Mouse (Mus musculus): ENCODE measurements around the gene Ascl3. TPM values are rescaled to one million over a fixed set of nuclear protein-coding genes. Genes with fewer than 3 reads are reported as not detected.

Gene Ascl3
- total and polyA plus RNA-seq, 3 experiments, result not detected

DNA sequence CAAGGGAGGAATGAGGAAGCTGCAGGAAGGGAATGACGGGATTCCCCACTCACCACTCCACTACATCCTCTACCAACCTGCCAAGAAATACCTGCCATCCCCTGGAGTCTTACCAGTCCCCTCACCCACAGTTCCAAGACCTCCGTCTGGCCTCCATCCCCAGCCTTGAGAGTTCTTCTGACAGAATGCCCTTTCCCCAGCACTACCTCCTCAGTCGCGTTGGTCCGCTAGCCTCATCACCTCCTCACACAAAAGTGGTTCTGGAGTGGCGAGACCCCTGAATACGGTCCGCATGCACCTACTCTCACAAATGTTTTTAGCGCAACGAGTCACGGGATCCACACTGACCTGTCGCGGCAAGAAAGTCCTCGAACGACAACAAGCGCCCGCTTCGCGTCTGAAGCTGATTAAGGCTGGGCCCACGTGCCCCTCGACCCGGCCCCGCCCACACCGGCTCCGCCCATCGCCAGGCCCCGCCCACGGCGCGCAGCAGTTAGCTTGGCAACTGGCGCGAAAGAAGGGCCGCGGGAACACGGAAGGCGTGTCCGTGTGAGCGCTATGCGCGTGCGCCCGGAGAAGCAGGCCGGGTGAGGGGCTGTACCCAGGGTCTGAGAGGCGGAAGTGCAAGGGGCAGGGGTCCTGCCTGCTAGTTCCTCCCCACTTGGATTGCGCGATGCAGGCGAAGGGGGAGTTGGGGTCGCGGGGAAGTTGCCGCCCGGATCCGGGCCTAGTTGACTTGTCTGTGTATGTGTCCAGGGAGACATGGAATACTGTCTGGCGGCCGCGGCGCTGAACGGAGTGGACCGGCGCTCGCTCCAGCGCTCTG lies 28.1 kb downstream of the Ascl3 start, which contains the start of the genes St5 and Akip1 (continued):
- peak; percentile 96 for TF ChIP-seq NRF1 (IDR thresholded peaks at IDR 0.05; ENCODE audit: insufficient read depth, low read depth, low read length, poor library complexity, severe bottlenecking)
- no peak for TF ChIP-seq MEF2A (IDR thresholded peaks at IDR 0.05; ENCODE audit: extremely low read depth, insufficient replicate concordance, low read depth, low read length, poor library complexity, severe bottlenecking)
- peak; percentile 80 for TF ChIP-seq NELFE (IDR thresholded peaks at IDR 0.05; ENCODE audit: low read depth, low read length)
- TF ChIP-seq MAFK (IDR thresholded peaks at IDR 0.05; ENCODE audit: borderline replicate concordance, low read depth, low read length), result no peak
- TF ChIP-seq GABPA (IDR thresholded peaks at IDR 0.05; ENCODE audit: low read depth, low read length), result no peak
- TF ChIP-seq POLR2A (IDR thresholded peaks at IDR 0.05; ENCODE audit: control insufficient read depth in 1 of 2, insufficient read depth in 1 of 2, low read depth in 1 of 2, low read length in 2 of 2, poor library complexity in 1 of 2), result peak; percentile 85 to 91
- TF ChIP-seq ZC3H11A (IDR thresholded peaks at IDR 0.05; ENCODE audit: low read depth, low read length), result no peak
- TF ChIP-seq CHD1 (IDR thresholded peaks at IDR 0.05; ENCODE audit: low read depth, low read length), result no peak
- 0 out of 2 replicates have a peak, but pooled peaks have one; percentile 37 for TF ChIP-seq ETS1 (IDR thresholded peaks at IDR 0.05; ENCODE audit: low read depth, low read length)
- no peak for TF ChIP-seq POLR2AphosphoS5 (IDR thresholded peaks at IDR 0.05; ENCODE audit: borderline replicate concordance, low read depth, low read length)
- peak; percentile 98 for TF ChIP-seq MAX (IDR thresholded peaks at IDR 0.05; ENCODE audit: low read length)
- peak; percentile 73 for TF ChIP-seq HCFC1 (IDR thresholded peaks at IDR 0.05; ENCODE audit: low read depth, low read length)
- no peak for TF ChIP-seq TBP (IDR thresholded peaks at IDR 0.05; ENCODE audit: low read depth, low read length)
- no peak for TF ChIP-seq CTCF (IDR thresholded peaks at IDR 0.05 in 2 of 3, conservative IDR thresholded peaks at IDR 0.05 in 1 of 3; ENCODE audit: control insufficient read depth in 1 of 3, insufficient read depth in 1 of 3, low read depth in 2 of 3, low read length in 3 of 3, poor library complexity in 1 of 3, severe bottlenecking in 1 of 3)
- TF ChIP-seq UBTF (IDR thresholded peaks at IDR 0.05; ENCODE audit: borderline replicate concordance, insufficient read depth, low read depth, low read length), result no peak
- TF ChIP-seq USF1 (IDR thresholded peaks at IDR 0.05; ENCODE audit: low read depth, low read length), result peak; percentile 94
- peak; percentile 41; the same call in 1 of the 2 replicates for TF ChIP-seq POLR2AphosphoS2 (IDR thresholded peaks at IDR 0.05; ENCODE audit: low read length)
- TF ChIP-seq SMC3 (IDR thresholded peaks at IDR 0.05; ENCODE audit: low read depth, low read length), result no peak
- peak in 1 of 2 experiments; percentile 53; a peak in 1 of 4 replicates for TF ChIP-seq USF2 (IDR thresholded peaks at IDR 0.05; ENCODE audit: borderline replicate concordance in 1 of 2, insufficient read depth in 1 of 2, low read depth in 1 of 2, low read length in 2 of 2)
- peak; percentile 90 for TF ChIP-seq MXI1 (IDR thresholded peaks at IDR 0.05; ENCODE audit: low read depth, low read length)

DNA sequence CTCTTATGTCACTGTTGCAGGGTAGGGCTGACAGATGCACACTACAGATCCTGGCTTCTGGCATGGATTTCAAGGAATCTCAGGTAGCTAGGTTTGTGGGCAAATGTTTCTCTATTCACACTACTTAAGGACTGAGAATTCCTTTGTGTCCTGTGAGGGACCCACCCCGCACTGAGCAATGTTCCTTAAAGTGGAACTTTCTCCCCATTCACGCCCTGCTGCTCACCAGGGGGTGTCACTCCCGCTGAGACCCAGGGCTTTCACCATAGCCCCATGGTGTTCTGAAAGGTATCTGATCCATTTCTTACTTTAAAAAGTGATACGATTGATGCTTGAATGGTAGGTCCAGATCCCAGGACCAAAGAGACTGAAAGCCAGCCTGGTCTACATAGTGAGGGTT lies 28.8 kb downstream of the Ascl3 start:
- Histone ChIP-seq H3K9me3 (replicated peaks; ENCODE audit: insufficient read depth, low read length) (no peaks in the 10 kb centered on the region), H3K36me3 (ENCODE audit: control insufficient read depth in 1 of 2, insufficient read depth in 2 of 2, low read length in 2 of 2) (peaks cover 0 to 22% of the 10 kb centered on the region in 2 experiments; a peak in 2 of 4 replicates), H3K27ac (ENCODE audit: control insufficient read depth, low read depth, low read length) (no peak overlapping the region), H3K4me3 (ENCODE audit: control insufficient read depth in 1 of 2, insufficient read depth in 1 of 2, low read depth in 2 of 2, low read length in 2 of 2) (no peak overlapping the region), H3K79me2 (ENCODE audit: control insufficient read depth, insufficient read depth, low read length, poor library complexity) (peaks cover 4% of the 10 kb centered on the region), H3K27me3 (ENCODE audit: control insufficient read depth in 1 of 2, insufficient read depth in 2 of 2, low read length in 2 of 2) (no peaks in the 10 kb centered on the region), H3K4me1 (ENCODE audit: control insufficient read depth in 1 of 2, insufficient read depth in 2 of 2, low read length in 2 of 2) (peaks cover 3 to 29% of the 10 kb centered on the region in 2 experiments), H3K9ac (ENCODE audit: control insufficient read depth, low read depth, low read length, poor library complexity, severe bottlenecking) (no peak overlapping the region)
- DNase-seq (ENCODE audit: low read depth, low spot score), result no peak
- TF ChIP-seq POLR2A (IDR thresholded peaks at IDR 0.05; ENCODE audit: control insufficient read depth in 1 of 2, insufficient read depth in 1 of 2, low read depth in 1 of 2, low read length in 2 of 2, poor library complexity in 1 of 2) (no peak), ELF1 (IDR thresholded peaks at IDR 0.05; ENCODE audit: low read depth, low read length) (no peak), ZNF384 (IDR thresholded peaks at IDR 0.05; ENCODE audit: low read depth, low read length) (no peak), E2F4 (IDR thresholded peaks at IDR 0.05; ENCODE audit: borderline replicate concordance, low read depth, low read length) (no peak), MAZ (IDR thresholded peaks at IDR 0.05; ENCODE audit: low read depth, low read length) (no peak), POLR2AphosphoS5 (IDR thresholded peaks at IDR 0.05; ENCODE audit: borderline replicate concordance, low read depth, low read length) (no peak), JUND (IDR thresholded peaks at IDR 0.05; ENCODE audit: low read depth, low read length) (no peak), MAFK (IDR thresholded peaks at IDR 0.05; ENCODE audit: borderline replicate concordance, low read depth, low read length) (no peak), ZC3H11A (IDR thresholded peaks at IDR 0.05; ENCODE audit: low read depth, low read length) (no peak), EP300 (IDR thresholded peaks at IDR 0.05; ENCODE audit: low read depth in 1 of 2, low read length in 2 of 2) (no peak), MYB (IDR thresholded peaks at IDR 0.05; ENCODE audit: low read depth, low read length) (no peak), MEF2A (IDR thresholded peaks at IDR 0.05; ENCODE audit: extremely low read depth, insufficient replicate concordance, low read depth, low read length, poor library complexity, severe bottlenecking) (no peak), ZKSCAN1 (IDR thresholded peaks at IDR 0.05; ENCODE audit: low read depth, low read length) (no peak), BHLHE40 (IDR thresholded peaks at IDR 0.05; ENCODE audit: borderline replicate concordance, low read depth, low read length) (no peak), NELFE (IDR thresholded peaks at IDR 0.05; ENCODE audit: low read depth, low read length) (no peak), SIN3A (IDR thresholded peaks at IDR 0.05; ENCODE audit: low read length) (no peak), GATA1 (IDR thresholded peaks at IDR 0.05; ENCODE audit: low read depth, low read length) (no peak), MAX (IDR thresholded peaks at IDR 0.05; ENCODE audit: low read length) (no peak), SMC3 (IDR thresholded peaks at IDR 0.05; ENCODE audit: low read depth, low read length) (no peak)

All from MEL (cell line).